Mouse (Mus musculus) G1E (cell line): ENCODE results near the gene Plekhg1. TPM values are rescaled to one million over a fixed set of nuclear protein-coding genes. Genes with fewer than 3 reads are reported as not detected.

Experiments used
- ATAC-seq: 2 replicates; pipeline ENCODE4 v1.8.0; 2016; ENCODE audit warnings: mild to moderate bottlenecking; ENCODE audit not compliant: insufficient number of reproducible peaks, poor library complexity, low FRiP score, severe bottlenecking; ENCODE audit errors: extremely low read depth
- DNase-seq: peaks from one replicate; pipeline ENCODE4 v3.0.0; 2012; ENCODE audit warnings: low spot score
- H3K27me3 ChIP-seq: 2 replicates; pipeline ENCODE4 v1.6.1; 2012; ENCODE audit warnings: mild to moderate bottlenecking, low read length, inconsistent platforms; ENCODE audit not compliant: insufficient read depth
- H3K36me3 ChIP-seq: replicated peaks from 2 replicates; pipeline ENCODE3; 2012; ENCODE audit warnings: mild to moderate bottlenecking, inconsistent platforms
- H3K4me1 ChIP-seq: 2 replicates; pipeline ENCODE4 v1.6.1; 2012; ENCODE audit warnings: low read depth, low read length, inconsistent platforms, mixed read lengths; ENCODE audit not compliant: insufficient read depth
- H3K4me3 ChIP-seq: 2 replicates; pipeline ENCODE4 v1.5.1; 2012; ENCODE audit warnings: low read depth, mild to moderate bottlenecking, inconsistent platforms, low read length, moderate library complexity, mixed read lengths
- H3K9me3 ChIP-seq: replicated peaks from 2 replicates; pipeline ENCODE4 v1.6.1; 2012; ENCODE audit warnings: inconsistent platforms
- CTCF ChIP-seq: IDR thresholded peaks from 2 replicates; pipeline ENCODE4 v1.5.1; 2012; ENCODE audit warnings: low read depth, low read length, inconsistent platforms, mixed read lengths
- GATA1 ChIP-seq: IDR thresholded peaks from 2 replicates; pipeline ENCODE4 v1.6.1; 2012; ENCODE audit warnings: borderline replicate concordance, low read length, inconsistent platforms, mixed read lengths
- GATA2 ChIP-seq: IDR thresholded peaks from 2 replicates; pipeline ENCODE4 v1.6.1; 2012; ENCODE audit warnings: low read depth, low read length, inconsistent platforms, borderline replicate concordance
- POLR2AphosphoS5 ChIP-seq: IDR thresholded peaks from 2 replicates; pipeline ENCODE4 v1.6.1; 2012; ENCODE audit warnings: low read depth, low read length, inconsistent platforms; ENCODE audit not compliant: insufficient replicate concordance
- TAL1 ChIP-seq: conservative IDR thresholded peaks from 2 replicates; pipeline ENCODE4 v1.6.1; 2012; ENCODE audit warnings: low read depth, low read length, inconsistent platforms, mixed read lengths
- polyA plus RNA-seq: library from polyadenylated mRNA; stranded (reverse); fragments of >175 nt; gene quantifications from 2 replicates; pipeline ENCODE4 v1.2.3, GENCODE M21; 2012
- total RNA-seq, 2 experiments: library from RNA; stranded (forward) in 1 of 2; stranded (reverse) in 1 of 2; fragments of 200-1000 nt in 1 of 2; fragments of >200 nt in 1 of 2; fragmentation: Nextera tagmentation in 1 of 2; gene quantifications; 2 replicates each; pipeline ENCODE4 v1.2.3; 2014 to 2017

Gene Plekhg1
- total and polyA plus RNA-seq, 3 experiments, result 0.15 to 1.8 (median 1.6) TPM

DNA sequence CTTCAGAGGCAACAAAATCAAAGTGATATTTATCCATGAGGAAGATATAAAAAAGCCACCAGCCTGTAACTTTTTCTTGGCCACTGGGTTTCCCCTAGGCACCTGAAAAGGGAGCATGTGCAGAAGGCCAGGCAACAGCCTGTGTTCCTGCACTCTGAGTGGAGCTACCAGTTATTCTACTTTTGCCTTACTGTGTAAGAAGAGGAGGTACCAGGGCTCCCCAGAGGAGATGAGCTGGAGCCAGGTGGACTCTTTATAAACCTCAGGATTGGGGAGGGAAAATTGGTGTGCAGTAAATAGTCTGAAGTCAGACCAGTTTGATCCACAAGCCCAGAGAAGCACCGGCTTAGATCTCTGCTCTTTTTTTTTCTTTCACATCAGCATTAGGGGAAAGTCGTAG is 111.3 kb downstream of the Plekhg1 start:
- TF ChIP-seq TAL1 (no peak), GATA1 (no peak), CTCF (no peak), GATA2 (no peak), POLR2AphosphoS5 (no peak)
- ATAC-seq, result no peak
- Histone ChIP-seq H3K36me3 (no peaks in the 10 kb centered on the region), H3K4me3 (no peak overlapping the region), H3K27me3 (no peaks in the 10 kb centered on the region), H3K4me1 (no peaks in the 10 kb centered on the region), H3K9me3 (no peaks in the 10 kb centered on the region)
- DNase-seq, result no peak

DNA sequence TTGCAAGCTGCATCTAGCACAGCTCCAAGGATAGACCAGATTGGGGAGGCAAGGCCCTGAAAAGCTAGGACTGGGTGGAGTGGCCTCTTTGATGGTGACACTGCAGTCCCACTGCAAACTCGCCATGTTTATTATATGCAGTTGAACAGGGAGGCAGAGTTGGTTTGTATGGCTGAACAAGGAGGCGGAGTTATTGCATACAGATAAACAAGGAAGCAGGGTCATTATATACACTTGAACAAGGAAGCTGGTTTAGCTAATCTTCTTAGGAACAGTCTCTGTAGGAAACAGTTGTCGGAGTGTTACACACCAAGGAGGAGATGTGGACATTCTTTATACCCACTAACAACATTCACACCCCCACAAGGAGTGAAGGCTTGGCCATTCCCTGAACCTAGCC is 112.6 kb downstream of the Plekhg1 start:
- ATAC-seq (no peak), DNase-seq (no peak)
- Histone ChIP-seq H3K4me1 (no peaks in the 10 kb centered on the region), H3K4me3 (no peak overlapping the region), H3K27me3 (no peaks in the 10 kb centered on the region), H3K9me3 (no peaks in the 10 kb centered on the region), H3K36me3 (no peaks in the 10 kb centered on the region)
- TF ChIP-seq POLR2AphosphoS5 (no peak), GATA2 (no peak), TAL1 (no peak), GATA1 (no peak), CTCF (no peak)

DNA sequence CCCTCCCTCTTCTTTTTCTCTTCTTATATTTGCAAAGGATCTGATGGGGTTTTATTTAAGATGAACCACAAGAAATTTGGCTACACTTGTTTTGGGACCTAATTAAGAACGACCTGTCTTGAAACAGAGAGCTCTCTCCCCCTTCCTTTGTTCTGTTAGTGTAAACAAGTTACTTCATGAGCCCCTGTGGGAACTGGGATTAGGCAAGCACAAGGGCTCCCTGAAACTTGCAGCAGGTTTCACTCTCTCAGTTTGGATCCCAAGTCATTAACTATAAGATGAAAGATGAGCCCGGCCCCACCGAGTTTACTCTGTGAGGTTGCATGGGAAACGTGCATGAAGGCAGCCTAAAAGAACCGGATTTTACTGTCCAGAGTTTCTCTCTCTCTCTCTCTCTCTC is 117.7 kb downstream of the Plekhg1 start:
- H3K4me1 ChIP-seq, result no peaks in the 10 kb centered on the region
- H3K9me3 ChIP-seq, result no peaks in the 10 kb centered on the region
- H3K36me3 ChIP-seq, result no peaks in the 10 kb centered on the region
- ATAC-seq (no peak), DNase-seq (no peak)
- H3K4me3 ChIP-seq, result no peak overlapping the region
- TF ChIP-seq CTCF (no peak), GATA2 (no peak), POLR2AphosphoS5 (no peak), TAL1 (no peak), GATA1 (no peak)
- no peaks in the 10 kb centered on the region for H3K27me3 ChIP-seq

DNA sequence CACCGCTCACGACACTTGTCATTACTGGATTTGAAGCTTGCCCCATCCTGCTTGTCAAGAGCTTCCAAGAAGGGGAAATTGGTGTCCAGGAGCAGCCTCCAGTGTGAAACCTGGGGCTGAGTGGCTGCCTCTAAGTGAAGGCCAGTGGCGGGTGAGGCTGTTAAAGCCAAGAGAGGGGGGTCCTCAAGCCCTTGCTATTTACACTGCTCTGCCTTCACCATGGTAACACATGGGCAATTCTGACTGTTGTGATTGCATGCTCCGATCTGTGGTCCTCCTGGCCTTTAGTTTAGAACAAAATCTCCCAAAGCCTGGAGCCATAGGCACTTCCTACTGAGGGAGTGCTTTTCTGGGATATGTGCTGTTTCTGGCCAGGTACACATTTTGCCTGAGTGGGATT is 118.3 kb downstream of the Plekhg1 start:
- Histone ChIP-seq H3K4me3 (no peak overlapping the region), H3K36me3 (no peaks in the 10 kb centered on the region), H3K4me1 (no peaks in the 10 kb centered on the region), H3K9me3 (no peaks in the 10 kb centered on the region), H3K27me3 (no peaks in the 10 kb centered on the region)
- TF ChIP-seq TAL1, result no peak
- no peak for TF ChIP-seq GATA2
- no peak for TF ChIP-seq POLR2AphosphoS5
- no peak for TF ChIP-seq CTCF
- TF ChIP-seq GATA1, result no peak
- ATAC-seq (no peak), DNase-seq (no peak)

DNA sequence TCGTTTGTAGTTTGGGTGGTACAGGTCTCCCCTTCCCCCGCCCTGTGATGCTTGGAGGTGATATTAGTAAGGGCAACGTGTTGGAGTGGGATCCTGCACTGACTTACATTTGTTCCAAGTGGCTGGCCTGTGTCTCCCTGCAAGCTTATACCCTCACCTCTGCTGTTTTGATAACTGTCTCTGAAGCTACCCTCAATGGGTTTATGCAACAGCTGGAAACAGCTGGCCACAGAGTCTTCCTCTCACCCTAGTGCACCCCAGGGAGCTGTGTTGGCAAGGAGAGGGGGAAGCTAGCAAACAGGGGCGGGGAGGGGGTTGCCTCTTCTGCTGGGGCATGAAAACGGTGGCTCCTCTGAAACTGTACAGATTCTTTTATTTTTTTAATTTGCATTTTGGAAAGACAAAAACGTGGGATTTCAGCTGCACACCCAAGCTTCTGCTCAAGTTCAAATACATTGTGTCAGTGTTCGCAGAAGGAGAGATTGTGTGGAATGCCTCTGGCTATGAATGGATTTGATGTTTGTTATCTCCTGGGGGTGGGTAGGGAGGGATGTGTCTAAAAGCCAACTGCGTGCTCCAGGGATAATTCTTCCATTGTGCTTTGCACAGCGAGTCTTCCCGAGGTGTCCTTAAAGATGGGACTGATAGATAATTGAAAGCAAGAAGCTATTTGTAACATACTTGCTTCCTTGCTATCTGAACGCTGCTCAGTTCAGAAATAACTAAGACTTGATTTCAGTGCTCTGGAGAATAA is 119.0 kb downstream of the Plekhg1 start:
- Histone ChIP-seq H3K4me1 (no peaks in the 10 kb centered on the region), H3K36me3 (no peaks in the 10 kb centered on the region), H3K4me3 (no peak overlapping the region), H3K27me3 (no peaks in the 10 kb centered on the region), H3K9me3 (no peaks in the 10 kb centered on the region)
- TF ChIP-seq POLR2AphosphoS5, result no peak
- no peak for TF ChIP-seq GATA1
- TF ChIP-seq CTCF, result no peak
- no peak for TF ChIP-seq GATA2
- no peak for TF ChIP-seq TAL1
- ATAC-seq, result no peak
- no peak for DNase-seq

DNA sequence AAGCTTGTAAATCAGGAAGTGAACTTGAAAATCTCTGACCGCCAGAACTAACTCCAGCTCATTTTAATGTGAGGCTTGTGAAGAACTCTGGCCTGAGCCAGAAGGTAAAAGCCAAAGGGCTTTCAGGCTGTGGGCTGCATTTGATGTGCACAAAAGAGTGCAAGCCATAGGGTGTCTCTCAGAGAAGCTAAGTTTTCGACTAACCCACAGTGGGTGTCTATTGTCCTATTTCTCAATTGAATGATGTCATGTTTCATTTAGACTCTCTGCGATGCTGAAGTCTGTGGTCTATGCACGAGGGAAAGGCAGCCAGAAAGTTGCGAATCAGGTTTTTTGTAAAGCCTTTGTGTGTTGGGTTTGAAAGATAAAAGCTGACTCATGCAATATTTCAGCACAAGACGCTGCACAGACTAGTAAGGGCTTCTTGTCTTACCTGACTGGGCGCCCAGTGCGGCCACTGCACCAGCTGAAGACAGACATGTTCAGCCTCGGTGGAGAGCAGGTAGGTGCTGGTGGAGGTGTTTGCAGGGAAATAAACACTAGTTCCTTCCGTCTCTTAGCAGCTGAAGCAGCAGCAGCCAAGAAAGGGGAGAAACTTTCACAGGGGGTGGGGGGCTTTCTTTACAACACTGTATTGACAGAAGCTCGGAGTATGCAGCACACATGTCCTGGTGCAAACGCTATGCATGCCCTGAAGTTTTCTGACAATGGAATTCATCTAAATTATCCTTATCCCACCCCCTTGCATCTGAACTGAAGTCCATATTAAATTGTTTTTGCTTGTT is 123.4 kb downstream of the Plekhg1 start:
- H3K4me1 ChIP-seq, result no peaks in the 10 kb centered on the region
- H3K4me3 ChIP-seq, result no peak overlapping the region
- ATAC-seq (no peak), DNase-seq (no peak)
- H3K27me3 ChIP-seq, result no peaks in the 10 kb centered on the region
- TF ChIP-seq GATA1, result no peak
- TF ChIP-seq TAL1, result no peak
- no peak for TF ChIP-seq CTCF
- TF ChIP-seq GATA2, result no peak
- TF ChIP-seq POLR2AphosphoS5, result no peak
- H3K36me3 ChIP-seq, result no peaks in the 10 kb centered on the region
- H3K9me3 ChIP-seq, result no peaks in the 10 kb centered on the region
